Mouse (Mus musculus) liver, embryonic 14.5 days (tissue): ENCODE data around the gene Pycard.

Experiments
- CTCF ChIP-seq: IDR thresholded peaks from 2 replicates; pipeline ENCODE4 v1.5.1; 2016; ENCODE audit warnings: antibody characterized with exemption, low read depth, control low read depth
- EP300 ChIP-seq: IDR thresholded peaks from 2 replicates; pipeline ENCODE4 v1.6.1; 2016; ENCODE audit warnings: antibody characterized with exemption, low read depth

- TF ChIP-seq CTCF (no peak), EP300 (no peak)
Observed at GRCm38 (mm10) chr7:128032989-128033293, 39.3 kb upstream of the Pycard start.
